Mouse (Mus musculus) regulatory T cell (primary cell): ENCODE measurements around the gene S100a9.

ENCODE experiments used
- in situ Hi-C: fragments of 300-600 bp; cut with MboI, MseI; formaldehyde crosslinking; loops from one replicate; pipeline ENCODE4 v1.15.1; 2025; ENCODE audit warnings: high pct_unique_total_duplicates

The S100a9 gene

DNA sequence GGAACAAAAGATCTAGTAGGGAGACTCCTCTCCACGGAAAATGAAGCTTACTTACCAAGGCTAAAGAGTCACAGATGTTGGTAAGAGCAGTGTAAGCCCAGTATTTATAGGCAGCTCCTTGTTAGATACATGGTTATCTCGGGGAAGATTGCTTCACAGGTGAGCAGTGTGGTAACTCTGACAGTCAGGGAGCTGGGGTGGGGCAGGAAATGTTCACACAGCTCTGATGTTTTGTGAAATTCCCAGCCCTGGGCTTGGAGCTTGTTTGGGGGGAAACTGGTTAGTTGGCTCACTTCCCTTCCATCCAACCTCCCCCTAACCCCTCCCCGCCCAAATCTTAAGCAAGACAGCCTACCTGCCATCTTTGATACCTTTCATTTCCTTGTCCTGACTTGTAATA lies at the start of gene S100a9:
Gene S100a9, minus strand, starts transcription at position 109 of the 400 bp plus-strand sequence.
- in situ Hi-C loops, result no loop called here

DNA sequence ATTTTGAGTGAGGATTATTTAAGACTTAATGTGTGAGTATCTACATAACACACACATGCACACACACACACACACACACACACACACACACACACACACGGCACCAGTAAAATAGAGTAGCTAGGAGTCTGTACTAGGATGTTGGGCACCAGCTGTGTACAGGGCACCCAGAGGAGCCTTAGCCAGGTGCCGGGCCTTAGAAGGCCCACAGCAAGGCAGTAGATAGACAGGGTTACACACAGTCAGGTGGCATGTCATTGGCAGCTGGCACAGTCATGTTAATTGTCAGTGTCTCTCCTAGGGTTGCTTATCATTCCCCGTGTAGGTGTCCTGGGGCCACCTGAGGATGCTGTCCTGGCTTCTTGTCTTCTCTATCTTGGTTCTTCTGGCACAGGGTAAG lies 31.1 kb upstream of the S100a9 start, which contains the start of gene Pglyrp4:
Gene Pglyrp4, plus strand, starts transcription at position 301 of the 400 bp plus-strand sequence.
- in situ Hi-C loops, result no loop called here

DNA sequence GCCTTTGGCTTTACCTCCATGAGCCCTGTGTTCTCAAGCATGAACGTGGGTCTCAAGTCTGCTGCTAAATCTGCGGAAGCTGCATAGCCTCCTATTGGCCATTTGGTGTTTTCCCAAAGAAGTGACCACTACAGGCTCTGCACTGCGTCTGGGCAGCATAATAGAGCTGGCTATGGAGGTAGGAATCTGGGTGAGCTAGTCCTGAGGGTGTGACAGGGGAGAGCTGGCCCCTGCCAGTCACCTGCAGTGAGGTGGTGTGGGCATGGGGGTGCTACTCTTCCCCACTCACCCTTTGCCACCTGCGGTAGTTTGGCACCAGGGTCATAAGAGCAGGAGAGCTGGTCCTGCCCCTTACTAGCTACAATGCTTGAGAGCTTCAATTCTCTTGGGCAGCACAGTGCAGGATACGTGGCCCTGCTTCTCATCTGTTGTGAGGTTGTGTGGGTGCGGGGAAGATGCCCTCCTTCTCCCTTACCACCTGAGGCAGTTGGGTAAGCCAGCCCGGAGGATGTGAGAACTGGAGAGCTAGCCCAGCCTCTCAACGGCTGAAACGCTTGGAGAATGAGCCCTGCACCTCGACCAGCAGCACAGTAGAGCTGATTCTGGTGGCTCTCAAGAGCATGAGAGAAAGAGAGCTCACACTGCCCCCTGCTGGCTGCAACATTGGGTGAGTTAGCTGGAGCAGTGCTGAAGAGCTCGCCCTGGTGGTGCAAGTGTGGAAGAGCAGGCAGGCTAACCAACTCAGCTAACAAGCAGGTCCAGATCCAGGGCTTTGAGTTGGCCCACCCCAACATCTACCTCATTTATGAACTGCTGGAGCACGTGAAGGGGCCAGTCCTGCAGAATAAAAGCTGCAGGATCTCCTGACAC lies 14.3 kb upstream of the S100a9 start:
- in situ Hi-C loops, result no loop called here

DNA sequence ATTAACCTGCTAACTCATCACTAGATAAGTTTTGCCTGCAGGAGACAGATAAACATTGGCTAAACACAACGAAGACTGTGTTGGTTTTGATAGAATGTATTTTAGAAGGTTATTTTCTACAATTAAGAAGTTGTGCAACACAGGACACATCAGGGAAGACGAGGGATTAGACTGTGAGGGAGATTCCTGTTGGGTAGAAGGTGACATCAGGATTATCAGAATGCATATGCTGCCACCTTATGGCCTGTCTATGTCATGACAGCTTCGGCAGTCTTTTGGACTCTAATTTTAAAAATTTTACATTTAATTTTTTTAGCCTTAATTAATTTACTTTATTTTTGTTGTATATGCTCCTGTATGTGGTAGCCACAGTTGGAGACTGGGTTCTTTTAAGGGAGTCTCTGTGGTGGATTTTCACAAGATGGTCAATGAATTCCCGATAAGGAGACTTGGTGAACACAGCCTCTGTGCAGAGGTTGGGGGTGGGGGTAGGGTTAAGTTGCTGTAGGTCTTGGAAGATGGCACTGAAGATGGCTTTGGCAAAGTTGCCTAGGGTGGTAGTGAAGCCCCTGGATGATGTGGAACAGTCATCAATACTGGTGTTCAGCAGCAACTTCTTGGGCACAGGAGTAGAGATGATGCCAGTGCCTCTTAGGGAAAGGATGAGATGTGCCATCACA lies 13.1 kb upstream of the S100a9 start:
- in situ Hi-C loops, result no loop called here

DNA sequence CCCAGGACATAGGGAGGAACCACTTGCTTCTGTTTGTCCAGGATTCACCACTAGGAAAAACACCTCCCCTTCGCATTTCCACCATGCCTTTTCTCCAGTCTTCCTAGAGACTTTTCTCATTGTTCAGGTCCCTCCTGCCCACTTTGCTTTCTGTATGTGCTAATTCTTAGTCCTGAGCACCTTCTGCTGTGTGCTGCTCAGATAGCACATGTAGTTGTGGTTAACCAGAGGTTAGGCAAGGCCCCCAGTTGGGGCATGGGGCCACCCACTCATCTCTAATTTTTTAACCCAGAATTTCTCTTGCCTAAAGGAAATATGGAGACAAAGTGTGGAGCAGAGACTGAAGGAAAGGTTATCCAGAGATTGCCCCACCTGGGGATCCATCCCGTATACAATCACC lies 6.7 kb upstream of the S100a9 start:
- in situ Hi-C loops, result loop anchor here (5.0 kb wide), 1 partner anchor 35 kb away; the partner anchor contains the start of gene S100a8

DNA sequence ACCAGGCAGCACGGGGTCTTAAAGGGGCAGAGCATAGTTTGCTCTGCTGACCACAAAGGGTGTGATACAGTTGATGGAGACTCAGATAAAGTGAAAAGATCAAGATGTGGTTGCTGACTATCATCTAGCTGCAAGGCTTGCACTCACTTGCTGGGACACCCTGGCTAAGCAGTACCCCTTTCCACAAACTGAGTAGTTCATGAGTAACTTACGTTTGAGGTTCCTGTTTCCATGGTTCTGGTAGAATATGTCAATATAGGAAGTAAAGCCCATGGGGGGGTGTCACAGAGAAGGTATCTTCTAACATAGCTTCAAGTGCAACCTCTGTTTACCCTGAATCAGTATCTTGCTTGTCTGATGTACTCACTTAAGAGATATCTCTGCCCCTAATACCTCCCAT lies 2.0 kb downstream of the S100a9 start:
- in situ Hi-C loops, result no loop called here

DNA sequence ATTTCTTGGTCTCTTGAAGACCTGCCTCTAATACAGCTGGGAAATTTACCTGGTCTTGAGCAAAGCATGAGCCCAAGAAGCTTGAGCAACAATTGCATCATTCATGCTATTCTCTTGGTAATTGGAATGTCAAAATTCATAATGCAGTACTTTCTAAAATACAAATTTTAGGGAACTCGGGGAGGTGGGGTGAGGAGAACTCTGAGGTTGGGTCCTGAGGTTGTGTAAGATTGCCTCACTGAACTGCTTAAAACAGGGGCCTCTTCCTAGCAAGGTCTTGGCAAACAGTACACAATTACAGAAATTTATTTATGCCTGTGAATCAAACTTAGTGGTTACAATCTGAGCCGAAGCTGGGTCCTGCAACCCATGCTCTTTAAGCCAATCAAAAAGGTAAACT lies 8.7 kb downstream of the S100a9 start:
- in situ Hi-C loops, result no loop called here

DNA sequence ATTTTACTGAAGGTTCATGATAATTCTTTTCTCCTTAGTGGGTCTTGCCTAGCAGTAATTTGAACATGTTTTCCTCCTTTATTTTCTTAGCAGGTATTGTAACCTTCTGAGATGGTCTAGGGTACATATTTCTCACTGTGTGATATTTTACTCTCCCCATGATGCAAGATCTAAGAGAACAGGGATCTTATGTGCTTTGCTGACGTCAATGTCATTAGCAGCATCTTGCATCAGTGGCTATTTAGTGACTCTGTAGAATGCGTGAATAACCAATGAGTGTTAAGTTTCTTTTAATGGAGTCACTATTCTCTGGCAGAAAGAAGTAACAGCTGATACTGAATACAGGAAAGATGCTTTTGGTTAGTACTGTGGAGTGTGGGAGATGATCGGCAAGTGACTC lies 11.6 kb downstream of the S100a9 start:
- in situ Hi-C loops, result no loop called here

DNA sequence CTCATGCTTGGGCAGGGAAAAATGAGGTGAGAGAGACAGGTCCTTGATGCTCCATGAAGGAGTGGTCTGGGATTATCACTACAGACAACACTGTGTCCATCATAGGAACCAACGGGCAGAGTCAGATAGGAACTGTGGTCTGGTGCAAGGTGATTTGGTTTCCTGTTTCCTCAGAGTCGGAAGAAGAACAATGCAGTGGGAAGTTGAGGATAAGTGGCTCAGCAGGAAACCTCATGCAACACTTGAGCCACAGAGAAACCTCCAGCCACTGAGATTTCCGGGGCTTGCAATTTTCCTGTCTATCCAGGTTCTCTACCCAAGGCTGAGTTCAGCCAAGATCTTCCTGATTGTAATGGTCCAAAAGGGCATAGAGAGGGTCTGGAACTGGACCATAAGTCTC lies 16.9 kb downstream of the S100a9 start:
- in situ Hi-C loops, result no loop called here

DNA sequence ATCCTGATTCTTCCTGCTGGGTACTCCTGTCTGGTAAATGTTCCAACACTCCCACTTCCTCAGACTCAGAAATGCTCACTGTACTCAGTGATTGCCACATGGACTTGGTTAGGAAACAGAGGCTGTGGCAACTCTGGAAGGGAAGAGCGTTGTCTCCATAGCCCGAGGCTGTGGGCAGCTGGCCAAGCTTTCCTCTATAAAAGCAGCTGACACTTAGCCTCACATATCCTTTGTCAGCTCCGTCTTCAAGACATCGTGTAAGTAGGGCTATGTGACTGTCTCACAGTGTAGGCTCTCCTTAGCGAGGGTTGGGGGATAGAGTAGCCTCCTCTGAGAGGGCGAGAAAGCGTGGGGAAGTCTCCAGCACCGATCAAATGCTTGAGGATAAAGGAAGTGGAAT lies 26.7 kb downstream of the S100a9 start, which contains the start of gene S100a8:
Gene S100a8, plus strand, starts transcription at position 133 of the 400 bp plus-strand sequence.
- in situ Hi-C loops, result loop anchor here (5.0 kb wide), 1 partner anchor 33 kb away; no protein-coding TSS in a partner anchor

DNA sequence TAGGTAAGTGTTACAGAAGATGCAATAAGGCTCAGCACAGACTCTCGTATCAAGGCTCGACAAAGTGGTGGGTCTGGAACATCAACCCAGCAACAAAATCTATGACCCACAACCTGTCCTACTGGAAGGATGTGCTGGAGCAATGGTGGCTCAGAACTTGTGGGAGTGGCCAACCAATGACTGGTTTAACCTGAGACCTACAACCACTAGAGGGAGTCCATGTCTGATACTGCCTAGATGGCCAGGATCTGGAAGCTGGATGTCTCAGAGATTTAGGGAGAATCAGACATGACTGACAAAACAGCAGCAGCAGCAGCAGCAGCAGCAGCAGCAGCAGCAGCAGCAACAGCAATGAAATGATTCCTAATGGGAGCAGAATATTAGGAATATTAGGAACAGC lies 31.3 kb downstream of the S100a9 start:
- in situ Hi-C loops, result no loop called here

DNA sequence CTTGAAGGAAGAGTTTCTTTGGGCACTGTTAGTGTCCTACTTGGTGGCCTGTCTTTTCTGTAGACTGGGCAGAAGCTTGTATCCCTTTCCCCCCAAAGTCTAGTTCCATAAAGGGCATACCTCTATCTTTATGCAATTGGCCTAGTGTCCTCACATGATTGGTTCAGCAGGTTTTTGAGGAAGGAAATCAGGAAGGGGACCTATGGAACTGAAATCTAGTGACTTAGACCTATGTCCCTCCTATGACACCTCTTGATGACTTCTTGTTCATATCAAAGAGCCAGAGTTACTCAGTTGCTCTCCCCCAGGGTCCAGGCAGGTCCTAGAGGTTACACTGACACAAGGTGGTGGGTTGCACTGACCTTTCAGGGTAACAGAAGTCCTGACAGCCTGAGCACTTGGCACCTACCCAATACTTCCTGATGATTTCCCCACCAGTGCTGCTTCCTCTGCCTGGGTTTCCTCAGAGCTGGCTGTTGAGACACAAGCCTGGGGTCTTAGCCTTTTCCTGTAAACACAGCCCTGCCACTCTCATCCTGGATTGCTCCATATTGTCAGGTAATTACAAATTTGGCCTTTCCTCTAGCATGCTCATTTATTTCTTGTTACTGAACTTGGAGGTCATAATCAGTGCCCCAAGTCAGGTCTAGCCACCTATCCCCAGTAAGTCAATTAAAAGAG lies 36.0 kb downstream of the S100a9 start:
- in situ Hi-C loops, result no loop called here

DNA sequence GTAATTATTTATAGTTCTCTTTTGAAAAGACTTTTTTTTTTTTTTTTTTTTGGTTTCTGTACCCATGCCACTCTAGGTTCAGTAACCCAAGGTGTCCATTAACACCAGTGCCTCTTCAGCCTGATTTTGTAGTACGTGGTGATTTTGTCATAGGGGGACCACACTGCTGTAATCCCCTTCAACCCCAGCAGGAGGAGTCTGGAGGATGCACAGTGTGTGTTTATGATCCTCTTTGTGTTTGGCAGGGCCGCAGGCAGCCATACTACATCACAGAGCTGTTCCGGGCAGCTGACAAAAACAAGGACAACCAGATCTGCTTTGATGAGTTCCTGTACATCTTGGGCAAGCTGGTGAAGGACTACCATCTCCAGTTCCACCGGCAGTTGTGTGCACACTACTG lies 38.1 kb downstream of the S100a9 start:
- in situ Hi-C loops, result no loop called here

DNA sequence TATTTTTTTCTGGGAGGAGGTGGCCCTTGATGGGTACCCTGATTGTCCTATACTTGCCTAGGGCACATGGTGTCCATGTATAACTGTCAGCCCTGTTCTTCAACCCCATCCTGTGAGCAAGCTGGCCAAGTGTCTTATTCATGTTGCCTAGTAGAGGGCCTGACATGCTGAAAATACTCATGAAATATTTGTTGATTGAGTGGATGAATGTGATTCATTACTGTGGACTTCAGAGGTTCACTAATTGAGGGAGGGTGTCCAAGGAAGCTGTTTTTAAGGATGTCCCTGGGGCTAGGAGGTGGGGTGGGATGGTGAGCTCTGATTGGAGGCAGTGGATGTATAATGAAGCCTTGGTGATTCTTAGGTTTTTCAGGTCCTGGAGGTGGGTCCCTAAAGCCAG lies 41.8 kb downstream of the S100a9 start, which contains the start of gene S100a7a:
Gene S100a7a, plus strand, starts transcription at position 301 of the 400 bp plus-strand sequence.
- in situ Hi-C loops, result no loop called here

DNA sequence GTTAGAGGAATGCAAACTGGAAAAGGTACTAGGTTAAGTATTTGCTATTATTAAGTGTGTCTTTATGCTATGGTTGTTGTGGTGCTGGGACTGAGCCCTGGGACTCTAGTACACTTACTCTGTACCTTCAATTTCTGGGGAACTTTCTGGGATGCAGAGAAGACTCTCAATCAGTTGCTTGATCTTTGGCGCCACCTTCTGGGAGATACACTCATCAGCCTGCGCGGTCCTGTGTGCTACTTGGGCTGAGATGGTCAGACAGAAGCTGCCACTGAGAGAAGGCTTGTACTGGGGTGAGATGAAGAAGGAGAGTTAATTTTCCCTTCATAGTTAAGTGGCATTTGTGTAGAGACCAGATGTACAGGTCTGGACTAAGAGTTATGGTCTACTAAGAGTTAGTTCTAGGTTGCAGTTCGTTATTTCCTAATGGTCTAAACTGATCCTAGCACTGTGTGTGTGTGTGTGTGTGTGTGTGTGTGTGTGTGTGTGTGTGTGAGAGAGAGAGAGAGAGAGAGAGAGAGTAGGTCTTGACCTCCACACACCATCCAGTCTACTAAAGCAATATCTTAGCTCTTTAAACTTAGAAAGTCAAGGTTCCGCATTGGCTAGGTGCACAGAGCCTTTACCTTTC lies 42.5 kb downstream of the S100a9 start:
- in situ Hi-C loops, result no loop called here

DNA sequence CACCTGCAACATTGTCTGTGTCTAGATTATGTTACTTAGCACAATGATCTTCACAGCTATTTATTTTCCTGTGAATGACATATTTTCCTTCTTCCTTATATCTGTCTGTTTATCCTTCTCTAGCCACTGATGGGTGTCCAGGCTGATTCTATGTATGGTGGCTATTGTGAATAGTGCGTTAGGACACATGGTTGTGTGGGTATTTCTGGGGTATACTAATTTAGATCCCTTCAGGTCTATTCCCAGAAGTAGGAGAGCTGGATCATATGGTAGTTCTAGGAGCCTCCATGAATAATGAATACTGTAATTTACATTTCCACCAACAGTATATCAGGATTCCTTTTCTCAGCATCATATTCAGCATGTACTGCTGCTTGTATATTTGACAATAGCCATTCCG lies 45.7 kb downstream of the S100a9 start:
- in situ Hi-C loops, result loop anchor here (10.0 kb wide), 1 partner anchor 135 kb away; the partner anchor contains the start of genes S100a1 and S100a13

DNA sequence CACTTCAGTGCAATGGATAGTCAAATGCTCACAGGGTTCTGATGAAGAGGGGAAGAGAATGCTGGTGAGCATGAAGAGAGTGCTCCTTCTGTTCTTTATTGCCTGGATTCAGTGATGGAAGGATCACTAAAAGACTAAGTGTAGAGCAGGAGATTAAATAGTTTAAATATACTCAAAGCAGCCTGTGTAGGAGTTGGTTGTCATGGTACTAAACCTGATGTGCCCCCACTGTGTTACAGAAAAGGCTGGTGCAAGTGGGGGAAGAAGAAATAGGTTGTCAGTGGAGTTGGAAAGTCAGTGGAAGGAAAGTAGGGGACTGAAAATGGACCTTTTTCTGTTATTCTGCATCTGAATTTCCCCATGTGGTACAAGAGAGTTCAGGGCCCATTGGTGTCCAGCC lies 46.5 kb downstream of the S100a9 start:
- in situ Hi-C loops, result loop anchor here (10.0 kb wide), 1 partner anchor 134 kb away; the partner anchor contains the start of genes S100a1 and S100a13

DNA sequence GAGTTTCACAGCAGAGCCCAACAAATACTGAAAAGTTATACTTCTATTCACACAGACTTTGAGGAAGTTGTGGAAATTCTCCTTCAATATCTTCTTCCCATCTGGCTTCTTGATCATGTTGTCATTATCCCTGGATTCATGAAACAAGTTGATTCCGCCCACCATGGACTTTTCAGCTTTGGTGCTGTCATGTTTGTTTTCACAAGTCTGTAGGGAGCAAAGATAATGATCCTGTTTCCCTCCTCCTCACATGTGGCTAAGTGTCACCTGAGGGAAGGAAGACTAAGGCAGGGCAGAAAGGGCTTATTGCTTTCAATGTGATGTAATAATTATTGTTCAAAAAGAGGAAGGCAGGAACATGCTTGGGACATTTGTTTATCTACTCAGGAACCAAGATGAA lies 48.2 kb downstream of the S100a9 start:
- in situ Hi-C loops, result loop anchor here (10.0 kb wide), 1 partner anchor 132 kb away; the partner anchor contains the start of genes S100a1 and S100a13

DNA sequence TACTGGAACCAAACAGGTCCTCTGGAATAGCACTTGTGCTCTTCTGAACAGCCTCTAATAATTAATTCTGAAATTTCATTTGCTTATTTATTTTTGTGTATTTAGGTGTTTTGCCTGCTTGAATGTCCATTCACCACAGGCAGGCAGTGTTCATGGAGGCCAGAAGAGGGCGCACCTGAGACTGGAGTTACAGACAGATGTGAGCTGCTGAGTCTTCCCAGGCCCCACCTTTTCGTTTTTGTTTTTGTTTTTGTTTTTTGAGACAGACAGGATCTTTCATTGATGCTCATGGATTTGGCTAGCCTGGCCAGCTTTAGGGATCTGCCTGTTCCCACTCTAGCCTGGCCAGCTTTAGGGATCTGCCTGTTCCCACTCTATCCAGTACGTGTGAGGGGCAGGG lies 51.3 kb downstream of the S100a9 start:
- in situ Hi-C loops, result loop anchor here (10.0 kb wide), 1 partner anchor 129 kb away; the partner anchor contains the start of genes S100a1 and S100a13
